Mouse (Mus musculus): Measurements from ENCODE around the gene Nt5c.
A peak's percentile ranks its signal among the peaks of the same experiment; 100 is the strongest.
"Not testable (repeated sequence)": the region's sequence is repeated elsewhere in the genome, so short reads cannot be mapped to it uniquely, and the experiment has no call there.

Gene Nt5c

DNA sequence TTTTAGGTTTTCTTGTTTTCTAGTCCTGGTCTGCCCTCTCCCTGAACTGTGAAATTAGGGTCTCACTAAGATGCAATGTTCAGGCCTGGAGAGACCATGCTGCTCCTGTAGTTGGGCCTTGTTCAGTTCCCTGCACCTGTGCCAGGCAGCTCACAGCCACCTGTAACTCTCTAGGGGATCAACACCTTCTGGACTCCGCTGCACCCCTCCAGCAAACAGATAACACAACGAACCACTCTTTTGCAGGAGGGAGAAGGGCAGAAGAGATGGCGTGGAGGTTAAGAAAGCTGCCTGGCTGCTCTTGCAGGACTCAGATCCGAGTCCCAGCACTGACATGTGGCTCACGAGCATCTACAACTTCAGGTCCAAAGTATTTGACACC lies 18.8 kb upstream of the Nt5c start:
- no peak for DNase-seq (ENCODE audit: low spot score in 2 of 2)

DNA sequence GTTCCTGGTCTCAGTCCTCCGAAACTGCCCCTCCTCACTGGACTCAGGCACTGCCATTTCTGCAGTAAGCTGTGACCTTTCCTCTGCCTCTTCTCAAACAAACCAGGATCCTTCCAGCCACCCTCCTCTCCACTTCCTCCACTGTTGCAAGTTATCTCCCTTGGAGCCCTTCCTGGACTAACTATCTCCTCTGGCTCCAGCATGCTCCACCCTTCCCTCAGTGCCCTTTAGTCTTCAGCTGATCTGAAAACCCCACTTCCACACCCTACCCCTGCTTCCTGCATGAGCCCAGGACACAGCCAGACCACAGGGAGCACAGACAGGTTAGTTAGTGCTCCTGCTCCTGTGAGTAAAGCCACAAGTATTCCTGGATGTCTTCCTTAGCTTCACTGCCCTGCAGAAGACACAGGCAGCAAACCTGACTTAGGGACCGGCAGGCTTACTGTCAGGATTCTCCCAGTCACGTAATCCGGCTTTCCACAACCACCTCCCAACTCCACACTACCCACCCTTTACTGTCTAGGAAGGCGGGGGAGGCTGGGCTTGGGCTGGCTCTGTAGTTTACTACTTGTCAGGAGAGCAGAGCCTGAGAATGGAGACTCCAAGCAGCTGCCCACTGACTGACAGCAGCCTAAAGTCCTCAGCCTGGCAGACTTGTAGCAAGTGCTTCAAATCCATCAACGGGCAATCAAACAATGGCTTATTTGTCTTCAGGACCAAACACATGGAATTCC lies 18.3 kb upstream of the Nt5c start:
- peak; percentile 7 to 29 for DNase-seq (ENCODE audit: low spot score in 2 of 2)

GRCm38 (mm10) chr11:115508061-115508460 lies 16.4 kb upstream of the Nt5c start:
- DNase-seq (ENCODE audit: low spot score in 2 of 2) = no peak

DNA sequence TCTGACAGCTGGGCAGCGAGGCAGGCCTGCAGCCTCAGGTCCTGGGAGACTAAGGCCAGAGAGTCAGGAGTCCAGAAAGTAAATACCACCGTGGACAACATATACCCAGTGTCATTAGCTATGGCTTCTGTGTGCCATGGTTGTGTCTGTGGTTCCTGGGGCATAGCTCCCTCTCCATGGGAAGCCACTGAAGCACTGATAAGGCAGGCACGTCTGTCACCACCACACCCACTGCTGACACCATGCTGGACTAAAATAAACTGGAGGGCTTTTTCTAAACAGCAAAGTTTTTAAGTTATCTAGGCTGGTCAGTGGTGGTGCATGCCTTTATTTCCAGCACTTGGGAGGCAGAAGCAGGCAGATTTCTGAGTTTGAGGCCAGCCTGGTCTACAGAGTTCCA lies 14.9 kb upstream of the Nt5c start:
- DNase-seq (ENCODE audit: low spot score in 2 of 2) = no peak

DNA sequence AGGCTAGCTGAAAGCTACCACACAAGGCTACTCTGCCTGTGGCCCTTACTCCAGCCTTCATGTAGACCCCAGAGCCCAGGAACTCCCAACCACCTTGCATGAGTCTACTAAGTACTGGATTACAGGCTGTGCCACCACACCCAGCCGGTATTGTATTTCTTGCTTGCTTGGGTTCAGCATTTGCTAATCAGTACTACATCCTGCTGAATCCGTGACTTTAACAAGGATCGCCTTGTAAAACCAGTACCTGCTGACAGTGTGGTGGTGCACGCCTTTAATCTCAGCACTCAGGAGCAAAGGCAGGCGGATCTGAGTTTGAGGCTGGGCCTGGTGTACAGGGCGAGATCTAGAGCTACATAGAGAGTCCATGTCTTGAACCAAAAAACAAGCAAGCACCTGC lies 11.0 kb upstream of the Nt5c start:
- DNase-seq (ENCODE audit: low spot score in 2 of 2) = no peak

DNA sequence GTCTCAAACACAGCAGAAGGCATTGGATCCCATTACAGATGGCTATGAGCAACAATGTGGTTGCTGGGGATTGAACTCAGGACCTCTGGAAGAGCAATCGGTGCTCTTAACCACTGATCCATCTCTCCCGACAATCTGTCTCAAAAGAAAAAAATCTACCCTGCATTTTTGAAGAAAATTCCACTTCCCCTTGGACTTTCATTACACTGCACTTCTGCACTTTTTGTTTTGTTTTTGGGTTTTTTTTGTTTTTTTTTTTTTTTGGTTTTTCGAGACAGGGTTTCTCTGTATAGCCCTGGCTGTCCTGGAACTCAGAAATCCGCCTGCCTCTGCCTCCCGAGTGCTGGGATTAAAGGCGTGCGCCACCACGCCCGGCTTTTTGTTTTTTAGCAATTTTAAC lies 4.9 kb upstream of the Nt5c start:
- DNase-seq (ENCODE audit: low spot score in 2 of 2) = not testable (repeated sequence)

DNA sequence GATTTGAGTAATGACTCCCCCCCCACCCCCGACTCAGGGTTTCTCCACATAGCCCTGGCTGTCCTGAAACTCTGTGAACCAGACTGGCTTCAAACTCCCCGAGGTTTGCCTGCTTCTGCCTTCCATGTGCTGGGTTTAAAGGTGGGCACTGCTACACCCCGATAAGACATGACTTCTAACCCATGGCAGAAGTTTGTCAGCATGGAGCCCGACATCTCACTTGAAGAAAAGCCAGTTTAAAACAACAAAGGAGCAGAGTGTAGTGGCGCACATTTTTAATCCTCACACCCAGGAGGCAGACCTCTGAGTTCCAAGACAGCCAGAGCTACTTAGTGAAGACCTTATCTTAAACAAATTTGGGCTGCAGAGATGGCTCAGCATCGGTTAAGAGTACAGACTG lies 725 bp upstream of the Nt5c start:
- no peak for DNase-seq (ENCODE audit: low spot score in 2 of 2)

GRCm38 (mm10) chr11:115490441-115491355 lies 964 bp downstream of the Nt5c start:
- no peak for DNase-seq (ENCODE audit: low spot score in 2 of 2)

GRCm38 (mm10) chr11:115488551-115489104 lies 3.0 kb downstream of the Nt5c start:
- no peak for DNase-seq (ENCODE audit: low spot score in 2 of 2)

- DNase-seq (ENCODE audit: low spot score in 2 of 2) = no peak
Observed at GRCm38 (mm10) chr11:115485155-115485554, 6.5 kb downstream of the Nt5c start.

GRCm38 (mm10) chr11:115483726-115484125 lies 7.9 kb downstream of the Nt5c start:
- DNase-seq (ENCODE audit: low spot score in 2 of 2) = peak; percentile 71 to 74

- no peak for DNase-seq (ENCODE audit: low spot score in 2 of 2)
Observed at GRCm38 (mm10) chr11:115483278-115483677, 8.4 kb downstream of the Nt5c start.

DNA sequence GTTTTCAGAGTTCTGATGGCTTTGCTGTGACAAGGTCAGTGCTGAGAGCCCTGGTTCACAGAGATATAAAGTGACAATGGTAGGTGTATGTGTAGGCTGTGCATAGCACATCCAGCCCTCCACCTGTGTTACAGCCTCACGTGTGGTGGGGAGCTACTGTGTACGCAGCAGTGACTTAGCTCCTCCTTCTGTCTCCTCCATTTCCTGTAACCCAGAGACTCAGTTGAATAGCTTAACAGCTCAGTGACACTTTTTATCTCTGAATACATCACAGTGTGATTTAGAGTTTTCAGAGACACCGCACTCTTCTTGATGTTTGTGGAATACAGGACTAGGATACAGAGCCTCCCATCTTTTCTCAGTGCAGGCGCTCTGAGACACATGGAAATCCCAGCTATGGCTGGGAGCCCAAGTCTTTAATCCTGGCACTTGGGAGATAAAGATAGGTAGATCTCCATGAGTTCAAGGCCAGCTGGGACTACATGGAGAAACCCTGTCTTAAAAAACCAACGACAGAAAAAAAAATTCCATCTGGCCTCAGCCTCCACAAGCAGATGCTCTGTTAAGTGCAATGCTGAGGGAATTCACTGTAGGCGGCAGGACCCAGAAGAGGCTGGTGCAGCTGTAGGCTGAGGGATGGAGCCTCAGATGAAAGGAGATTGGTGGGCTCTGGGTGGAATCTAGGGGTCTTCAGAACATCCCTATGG lies 10.0 kb downstream of the Nt5c start:
- DNase-seq (ENCODE audit: low spot score in 2 of 2) = no peak

DNA sequence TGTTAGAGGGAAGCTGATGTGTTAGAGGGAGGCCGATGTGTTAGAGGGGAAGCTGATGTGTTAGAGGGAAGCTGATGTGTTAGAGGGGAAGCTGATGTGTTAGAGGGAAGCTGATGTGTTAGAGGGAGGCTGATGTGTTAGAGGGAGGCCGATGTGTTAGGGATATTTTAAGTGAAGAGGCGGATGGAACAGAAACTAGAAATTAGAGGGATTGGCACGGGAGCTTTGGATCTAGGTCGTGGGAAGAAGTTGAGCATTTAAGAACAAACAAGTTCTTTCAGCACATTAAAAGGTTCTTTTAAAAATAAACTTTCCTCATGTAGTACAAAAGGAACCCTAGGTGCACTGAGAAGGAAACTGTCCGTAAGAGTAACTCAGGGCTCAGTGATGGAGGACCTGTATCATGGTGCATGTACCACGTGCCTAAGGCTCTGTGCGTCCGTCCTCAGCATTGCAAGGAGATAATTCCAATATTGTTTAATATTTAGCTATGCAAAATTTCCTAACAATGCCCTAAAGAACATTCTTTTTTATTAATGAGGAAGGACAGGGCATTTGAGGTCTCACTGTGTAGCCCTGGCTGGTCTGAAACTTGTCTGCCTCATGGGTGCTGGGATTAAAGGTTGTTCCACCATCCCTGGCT lies 13.2 kb downstream of the Nt5c start:
- DNase-seq (ENCODE audit: low spot score in 2 of 2) = no peak

DNA sequence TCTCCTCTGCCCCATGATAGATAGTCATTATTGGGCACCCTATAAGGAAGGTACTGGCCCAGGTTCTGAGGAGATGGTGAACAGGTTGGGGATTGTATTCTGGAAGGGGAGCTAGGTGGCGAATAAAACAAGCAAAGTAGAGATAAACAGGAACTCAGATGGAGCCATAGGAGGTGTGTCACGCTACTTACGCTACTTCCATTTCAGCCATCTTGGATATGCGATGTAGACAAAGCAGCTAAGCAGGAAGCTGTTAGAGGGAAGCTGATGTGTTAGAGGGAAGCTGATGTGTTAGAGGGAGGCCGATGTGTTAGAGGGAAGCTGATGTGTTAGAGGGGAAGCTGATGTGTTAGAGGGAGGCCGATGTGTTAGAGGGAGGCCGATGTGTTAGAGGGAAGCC lies 14.3 kb downstream of the Nt5c start:
- not testable (repeated sequence) for DNase-seq (ENCODE audit: low spot score in 2 of 2)

GRCm38 (mm10) chr11:115476630-115477029 lies 15.0 kb downstream of the Nt5c start:
- not testable (repeated sequence) for DNase-seq (ENCODE audit: low spot score in 2 of 2)

DNA sequence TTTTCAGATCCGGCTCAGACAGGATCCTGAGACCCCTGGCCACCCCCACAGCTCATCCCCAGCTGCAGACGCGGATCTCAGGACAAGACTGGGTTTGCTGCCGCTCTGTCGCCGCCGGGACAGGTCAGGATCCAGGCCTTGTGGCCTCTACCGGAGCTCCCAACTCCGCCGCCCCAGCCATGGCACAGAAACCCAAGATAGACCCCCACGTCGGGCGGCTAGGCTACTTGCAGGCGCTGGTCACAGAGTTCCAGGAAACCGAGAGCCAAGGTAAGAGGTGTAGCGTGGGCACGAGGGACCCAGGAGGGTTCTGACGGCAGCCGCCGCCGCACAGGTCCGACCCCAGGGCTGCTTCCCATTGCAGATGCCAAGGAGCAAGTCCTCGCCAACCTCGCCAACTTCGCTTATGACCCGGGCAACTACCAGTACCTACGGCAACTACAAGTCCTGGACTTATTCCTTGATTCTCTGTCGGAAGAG lies 15.9 kb downstream of the Nt5c start:
- no peak for DNase-seq (ENCODE audit: low spot score in 2 of 2)

DNA sequence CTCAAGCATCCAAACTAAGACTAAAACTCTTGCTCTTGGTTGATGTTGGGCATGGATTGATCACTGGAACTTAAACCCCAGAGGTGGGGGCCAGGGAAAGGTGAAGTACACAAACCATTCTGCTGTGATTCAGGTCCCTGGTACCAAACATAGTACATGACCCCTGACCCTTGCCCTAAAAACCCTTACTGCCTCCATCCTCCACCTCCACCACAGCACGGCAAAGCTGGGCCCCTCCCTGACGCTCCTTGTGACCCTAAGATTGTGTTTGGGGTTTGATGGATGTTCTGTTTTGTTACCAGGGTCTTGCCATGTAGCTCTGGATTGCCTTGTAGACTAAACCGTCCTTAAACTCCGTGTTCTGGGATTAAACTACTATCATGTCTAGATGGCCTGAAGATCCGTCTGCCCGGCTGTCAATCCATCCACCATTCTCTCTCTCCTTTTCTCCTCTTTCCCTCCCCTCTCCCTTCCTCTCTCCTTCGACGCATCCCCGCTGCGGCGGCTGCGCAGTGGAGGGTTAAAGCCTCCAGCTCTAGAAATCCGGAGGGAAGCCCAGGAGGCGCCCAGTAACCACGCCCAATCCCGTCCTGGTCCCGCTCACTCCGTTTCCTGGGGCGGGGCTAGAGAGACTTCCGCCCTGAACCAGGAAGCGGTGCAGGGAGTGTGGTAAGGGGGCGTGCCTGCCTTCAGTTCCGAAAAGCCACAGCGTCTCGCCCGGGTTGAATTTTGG lies 16.5 kb downstream of the Nt5c start, which contains the start of gene Armc7:
Armc7 (plus strand) TSS at position 643 of the 733 bp plus-strand sequence.
- DNase-seq (ENCODE audit: low spot score in 2 of 2) = peak; percentile 95 to 97

DNA sequence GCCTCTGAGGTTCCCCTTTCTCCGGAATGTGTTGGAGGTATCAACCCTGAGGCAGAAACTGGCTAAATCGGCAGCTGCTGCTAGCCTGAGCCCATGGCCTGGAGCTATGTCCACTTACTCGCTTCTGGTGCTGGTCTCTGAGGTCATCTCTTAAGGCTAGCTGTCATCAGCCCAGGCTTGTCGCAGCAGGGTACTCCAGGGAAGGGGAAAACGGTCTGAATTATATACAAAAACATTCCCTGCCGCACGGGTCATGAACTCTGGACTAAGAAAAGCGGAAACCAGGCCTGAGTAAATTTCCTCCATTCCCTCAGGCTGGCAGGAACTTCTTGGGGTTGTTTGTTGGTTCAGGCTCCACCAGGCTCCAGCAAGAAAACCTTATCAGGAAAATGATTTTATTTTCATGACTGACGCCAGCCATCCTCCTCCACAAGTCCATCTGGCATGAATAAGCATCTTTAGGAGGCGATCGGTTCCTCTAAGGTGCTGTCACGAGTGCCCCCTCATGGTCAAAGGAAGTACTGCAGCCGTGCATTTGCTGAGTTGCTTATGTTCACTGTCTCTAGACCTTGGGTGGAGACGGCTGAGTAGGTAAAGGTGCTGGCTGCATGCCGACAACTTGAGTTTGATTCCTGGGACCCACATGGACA lies 17.9 kb downstream of the Nt5c start:
- DNase-seq (ENCODE audit: low spot score in 2 of 2) = peak; percentile 91 to 93

DNA sequence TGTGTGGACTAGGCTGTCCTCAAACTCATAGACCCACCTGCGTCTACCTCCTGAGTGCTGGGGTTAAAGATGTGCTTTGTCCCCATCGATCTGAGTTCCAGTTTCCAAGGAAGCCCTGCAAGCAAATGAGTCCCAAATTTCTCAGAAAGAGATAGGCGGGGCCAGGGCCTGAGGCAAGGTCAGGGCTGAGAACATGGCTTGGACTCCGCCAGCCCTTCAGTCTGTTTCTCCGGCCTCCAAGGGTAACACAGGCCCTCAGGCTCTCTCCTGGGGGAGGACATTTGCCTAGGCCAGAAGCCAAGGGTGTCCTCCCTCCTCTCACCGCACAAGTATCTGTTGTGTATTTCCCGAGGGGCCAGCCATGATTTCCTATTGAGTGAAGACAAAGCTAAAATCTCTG lies 19.5 kb downstream of the Nt5c start:
- DNase-seq (ENCODE audit: low spot score in 2 of 2) = no peak
